Mouse (Mus musculus) thymus, postnatal 36 days (tissue): ENCODE results near the gene Msantd2.

Source experiments
- DNase-seq, 2 experiments: peaks; one replicate each; pipeline ENCODE4 v3.0.0; 2022; ENCODE audit warnings: mixed read lengths in 2 of 2

Msantd2 gene

DNA sequence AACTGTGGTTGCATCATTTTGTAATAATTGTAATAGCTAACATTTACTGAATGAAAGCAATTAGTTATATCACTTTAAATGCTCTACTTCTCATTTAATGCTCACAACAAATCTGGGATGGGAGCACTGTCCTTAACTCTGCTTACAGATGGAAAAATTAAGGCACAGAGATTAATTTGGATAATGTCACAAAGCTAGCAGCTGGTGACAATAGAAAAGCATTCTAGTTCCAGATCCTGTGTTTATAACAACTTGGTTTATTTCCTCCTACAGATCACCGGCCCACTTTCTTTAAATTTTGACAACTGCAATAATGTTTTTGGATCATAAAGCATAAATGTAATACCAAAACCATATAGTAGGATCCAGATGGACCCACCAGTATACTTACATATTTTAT lies 16.9 kb downstream of the Msantd2 start:
- DNase-seq = no peak

DNA sequence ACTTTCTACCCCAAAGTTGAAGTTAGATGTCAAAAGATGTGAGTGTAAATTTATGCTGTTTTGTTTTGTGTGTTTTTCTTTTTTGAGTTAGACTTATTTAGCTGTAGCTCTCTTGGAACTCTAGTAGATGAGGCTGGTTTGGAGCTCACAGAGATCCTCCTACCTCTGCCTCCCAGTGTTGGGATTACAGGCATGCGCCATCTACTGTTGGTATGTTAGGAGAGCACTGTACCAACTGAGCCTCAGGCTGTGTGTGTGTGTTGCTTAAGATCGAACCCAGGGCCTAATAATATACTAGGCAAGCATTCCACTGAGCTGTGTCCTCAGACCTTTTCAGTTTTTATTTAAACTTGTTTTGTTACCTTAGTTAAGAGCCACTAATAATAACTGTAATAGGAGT lies 23.0 kb downstream of the Msantd2 start:
- DNase-seq = no peak

DNA sequence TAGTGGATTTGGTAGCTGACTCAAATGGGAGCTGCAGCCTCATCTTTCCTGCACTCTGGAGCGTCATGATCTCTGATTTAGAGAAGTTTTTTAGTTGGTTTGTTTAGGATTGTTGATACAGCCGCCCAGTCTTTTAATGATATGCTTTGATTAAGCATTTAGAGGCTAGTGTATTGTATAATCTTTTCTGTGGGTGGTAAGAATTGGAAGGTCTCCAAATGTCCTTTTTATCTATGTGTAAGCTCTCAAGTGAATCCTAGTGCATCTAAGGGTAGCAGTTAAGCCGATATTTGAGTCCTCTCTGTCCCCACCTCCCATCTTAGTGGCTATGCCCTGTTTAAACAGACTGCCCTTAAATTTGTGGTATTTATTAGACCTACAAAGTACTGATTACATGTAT lies 25.3 kb downstream of the Msantd2 start:
- DNase-seq = no peak

DNA sequence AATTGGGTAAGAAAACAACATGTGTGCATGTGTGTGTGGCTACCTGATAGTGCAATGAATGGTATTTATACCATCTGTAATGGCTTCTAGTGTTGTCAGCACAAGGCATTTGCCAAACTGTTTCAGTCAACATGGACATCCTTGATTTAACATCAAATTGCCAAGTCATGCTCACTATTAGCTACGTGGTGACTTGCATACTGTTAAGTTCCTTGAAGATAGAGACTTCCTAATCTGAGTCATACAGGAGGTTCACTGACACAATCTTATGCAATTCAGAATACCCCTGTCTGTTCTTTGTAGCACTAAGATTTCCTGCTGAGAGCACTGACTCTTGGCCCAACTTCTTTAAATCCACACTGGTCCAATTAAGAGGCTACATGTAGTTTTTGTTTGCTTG lies 28.3 kb downstream of the Msantd2 start:
- DNase-seq = no peak

DNA sequence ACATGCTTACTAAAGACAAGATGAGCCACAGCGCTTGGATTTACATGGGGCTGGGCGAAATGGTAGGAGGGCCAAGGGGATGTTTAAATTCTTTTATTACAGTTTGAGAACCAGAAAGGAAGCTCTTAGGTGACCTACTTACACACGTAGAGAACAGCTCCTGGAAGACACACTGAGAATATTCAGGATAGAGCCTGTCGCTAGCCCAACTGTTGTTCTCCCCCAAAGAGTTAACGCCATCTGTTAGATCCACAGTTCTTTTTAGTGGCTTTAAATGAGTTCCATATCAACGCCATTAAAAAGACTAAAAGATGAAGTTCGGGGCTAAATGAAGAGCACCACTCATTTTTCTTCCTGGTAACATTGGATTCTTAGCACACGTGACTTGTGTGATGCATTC lies 29.9 kb downstream of the Msantd2 start:
- no peak for DNase-seq

DNA sequence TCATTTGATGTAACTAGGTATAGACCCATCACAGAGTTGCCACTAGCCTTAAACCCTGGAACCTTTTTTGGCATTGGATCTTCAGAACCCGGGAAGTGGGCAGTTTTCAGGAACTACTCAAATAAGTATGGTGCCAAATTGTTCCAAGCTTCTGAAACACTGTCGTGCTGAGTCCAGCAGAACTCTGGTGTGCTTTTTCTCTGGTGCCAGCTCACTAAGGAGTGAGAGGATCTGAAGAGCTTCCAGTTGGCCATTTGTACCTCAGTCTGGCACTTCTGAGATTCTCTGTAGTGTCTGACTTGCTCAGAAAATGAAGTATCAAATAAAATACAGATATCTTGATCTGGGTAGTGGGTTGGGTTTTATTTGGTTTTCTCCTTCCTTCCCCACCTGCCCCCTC lies 30.9 kb downstream of the Msantd2 start:
- no peak for DNase-seq

DNA sequence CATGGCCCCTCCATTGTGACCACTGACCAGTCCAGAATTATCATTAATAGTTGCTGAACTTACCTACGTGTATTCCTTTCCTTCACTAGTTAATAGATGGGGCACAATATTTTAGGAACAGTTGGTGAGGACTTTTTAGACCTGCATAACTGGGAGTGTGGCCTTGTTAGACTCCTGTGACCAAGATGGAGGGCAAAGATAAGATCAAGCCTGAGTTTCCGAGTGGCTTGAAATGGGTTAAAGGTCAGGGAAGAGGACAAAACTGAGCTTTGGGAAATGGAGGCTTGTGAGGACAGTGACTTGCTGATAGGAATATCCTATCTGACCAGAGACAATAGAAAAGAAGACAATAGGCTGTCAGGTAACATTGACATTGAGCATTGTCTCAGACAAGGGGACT lies 36.3 kb downstream of the Msantd2 start:
- no peak for DNase-seq

DNA sequence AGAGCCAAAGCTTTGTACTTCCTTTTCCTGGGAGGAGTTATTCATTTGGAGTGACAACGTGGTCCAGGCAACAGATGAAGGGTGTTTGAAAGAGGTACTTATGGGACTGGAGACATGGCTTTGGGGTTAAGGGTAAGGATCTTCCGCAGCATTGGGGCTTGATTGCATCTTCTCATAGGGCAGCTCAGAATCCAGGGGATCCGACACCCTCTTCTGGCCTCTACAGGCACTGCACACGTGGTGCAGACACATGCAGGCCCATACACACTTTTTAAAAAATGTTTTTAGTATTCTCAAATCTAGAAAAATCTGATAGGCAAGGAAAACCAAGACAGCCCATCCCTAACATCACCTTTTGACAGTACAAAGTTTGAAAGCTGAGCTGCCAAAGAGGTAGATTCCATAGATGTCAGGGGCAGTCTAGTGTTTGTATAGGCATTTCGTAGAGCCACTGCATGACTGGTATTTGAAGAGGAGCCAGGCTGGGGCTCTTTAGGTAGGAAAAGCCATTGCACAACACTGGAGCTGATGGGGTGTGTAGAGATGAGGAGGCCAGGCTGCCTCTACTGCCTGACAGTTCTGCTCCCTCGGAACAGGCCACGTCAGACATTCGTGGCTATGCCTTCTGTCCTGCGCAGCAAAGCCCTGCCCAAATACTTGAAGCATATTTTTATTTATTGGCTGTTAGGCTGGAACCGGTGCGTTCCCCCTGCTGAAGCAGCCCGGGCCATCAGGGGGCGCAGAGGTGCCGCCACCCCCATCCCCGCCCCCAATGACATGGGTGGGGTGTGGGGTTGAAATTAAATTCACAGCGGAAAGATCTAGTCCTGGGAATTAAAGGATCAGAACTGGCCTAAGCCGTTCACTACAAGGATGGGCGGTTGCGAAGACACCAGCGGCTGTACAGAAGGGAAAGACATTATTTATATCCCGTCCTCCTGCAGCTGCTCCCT lies 37.6 kb downstream of the Msantd2 start:
- DNase-seq = no peak

DNA sequence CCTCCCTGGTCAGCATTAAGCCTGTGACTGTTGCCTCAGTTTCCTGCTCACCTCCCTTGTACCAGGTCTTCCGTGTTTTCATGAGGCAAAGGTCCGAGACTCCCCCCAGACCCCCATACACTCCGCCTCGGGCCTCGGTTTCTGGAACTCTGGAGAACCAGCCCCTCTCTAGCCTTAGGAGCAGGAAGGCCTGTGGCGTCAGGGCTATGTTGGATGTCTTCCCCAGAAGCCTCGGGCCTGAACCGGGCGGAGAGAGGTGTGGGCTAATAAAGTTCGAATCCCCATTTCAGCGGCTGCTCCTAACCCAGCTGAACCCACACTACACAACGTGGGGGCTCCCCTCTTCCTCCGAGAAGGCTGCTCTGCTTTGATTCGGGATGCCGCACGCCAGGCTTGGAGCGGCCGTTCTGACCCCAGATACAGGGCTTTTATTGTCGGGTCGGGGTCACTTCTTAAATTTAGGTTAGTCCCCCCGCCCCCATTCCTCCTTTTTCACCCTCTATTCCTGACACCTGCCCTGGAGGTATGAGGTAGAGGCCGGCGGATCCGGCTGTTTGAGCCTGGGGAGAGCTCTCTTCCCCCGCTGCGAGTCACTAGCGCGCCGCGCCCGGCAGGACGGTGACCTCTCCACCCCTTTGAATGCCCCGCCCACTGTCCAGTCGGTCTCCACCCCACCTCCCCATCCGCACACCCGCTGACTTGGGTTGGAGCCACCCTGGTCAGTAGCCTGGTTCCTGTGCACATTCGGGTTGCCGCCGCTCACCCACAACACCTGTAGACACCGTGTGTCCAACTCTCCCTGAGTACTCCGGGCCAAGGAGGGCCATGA lies 38.5 kb downstream of the Msantd2 start, which contains the start of gene Esam:
Esam (plus strand) TSS at position 683 of the 829 bp plus-strand sequence.
- DNase-seq = peak in 1 of 2 experiments; percentile 14

DNA sequence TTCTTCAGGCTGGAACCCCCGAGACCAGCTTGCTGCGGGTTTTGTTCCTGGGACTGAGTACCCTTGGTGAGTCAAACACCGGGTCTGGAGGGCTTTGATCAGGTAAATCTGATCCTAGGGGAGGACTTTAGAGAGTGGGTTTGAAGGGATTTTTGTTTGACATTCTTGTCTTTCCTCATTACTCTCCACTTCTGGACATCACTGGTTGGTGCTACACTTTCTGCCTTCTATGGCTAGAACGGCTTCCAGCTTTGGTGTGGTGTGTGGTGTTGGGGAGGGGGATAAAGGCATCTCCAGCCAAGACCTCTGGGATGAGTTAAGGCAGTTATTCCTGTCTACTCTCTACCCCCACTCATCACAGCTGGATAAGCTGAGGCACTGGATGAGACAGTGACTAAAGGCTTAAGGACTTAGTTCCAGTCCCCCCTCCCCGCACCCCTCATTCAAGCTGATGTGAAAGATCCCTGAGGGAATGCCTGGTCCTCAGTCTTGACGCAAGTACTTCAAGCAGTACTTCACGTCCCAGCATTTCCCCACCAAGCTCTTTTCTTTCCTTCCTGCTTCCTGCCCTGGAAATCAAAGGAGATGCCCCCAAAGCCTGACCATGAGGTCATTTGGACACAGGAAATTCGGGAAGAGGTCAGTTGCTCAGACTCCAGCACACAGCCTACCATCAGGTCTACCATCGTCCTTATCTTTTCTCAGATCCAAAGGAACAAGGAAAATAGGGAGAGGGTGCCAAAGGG lies 39.3 kb downstream of the Msantd2 start:
- DNase-seq = no peak

DNA sequence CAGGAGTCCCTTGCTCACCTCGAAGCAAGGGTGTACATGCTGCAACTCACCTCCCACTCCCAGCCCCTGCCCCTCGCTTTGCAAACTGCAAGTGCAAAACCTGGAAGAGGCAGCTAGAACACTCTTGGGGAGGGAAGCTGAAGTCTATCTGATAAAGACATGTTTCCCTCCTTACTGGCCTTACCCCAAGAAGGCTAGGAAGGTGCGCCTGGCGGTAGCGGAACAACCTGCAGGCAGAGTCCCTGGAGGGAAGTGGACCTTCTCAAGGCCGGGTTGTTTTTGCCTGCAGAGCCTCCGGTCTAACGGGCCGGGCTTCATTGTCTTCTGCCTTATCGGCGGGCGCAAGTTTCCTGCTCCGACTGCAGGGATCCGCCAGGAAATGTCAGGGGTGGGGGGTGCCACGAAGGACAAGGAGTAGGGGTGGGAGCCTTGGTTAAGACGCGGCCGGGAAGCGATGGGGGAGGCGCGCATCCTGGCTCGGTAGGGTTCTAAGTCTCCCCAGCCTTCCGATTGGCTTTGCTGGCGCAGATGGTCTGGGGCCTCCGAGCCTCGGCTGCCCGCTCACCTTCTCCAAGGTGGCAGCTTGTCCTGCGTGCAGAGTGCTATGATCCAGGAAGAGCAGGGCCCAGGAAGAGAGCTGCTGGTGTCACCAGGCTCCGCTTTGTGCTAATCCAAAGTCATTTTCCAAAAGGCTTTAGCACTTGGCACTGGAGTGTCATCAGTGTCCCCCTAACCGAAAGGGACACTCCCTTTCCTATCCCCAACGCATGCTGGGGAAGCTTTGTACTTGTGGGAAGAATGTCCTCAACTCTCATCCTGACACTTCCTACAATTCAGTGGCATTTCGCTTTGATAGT lies 41.1 kb downstream of the Msantd2 start:
- no peak for DNase-seq

DNA sequence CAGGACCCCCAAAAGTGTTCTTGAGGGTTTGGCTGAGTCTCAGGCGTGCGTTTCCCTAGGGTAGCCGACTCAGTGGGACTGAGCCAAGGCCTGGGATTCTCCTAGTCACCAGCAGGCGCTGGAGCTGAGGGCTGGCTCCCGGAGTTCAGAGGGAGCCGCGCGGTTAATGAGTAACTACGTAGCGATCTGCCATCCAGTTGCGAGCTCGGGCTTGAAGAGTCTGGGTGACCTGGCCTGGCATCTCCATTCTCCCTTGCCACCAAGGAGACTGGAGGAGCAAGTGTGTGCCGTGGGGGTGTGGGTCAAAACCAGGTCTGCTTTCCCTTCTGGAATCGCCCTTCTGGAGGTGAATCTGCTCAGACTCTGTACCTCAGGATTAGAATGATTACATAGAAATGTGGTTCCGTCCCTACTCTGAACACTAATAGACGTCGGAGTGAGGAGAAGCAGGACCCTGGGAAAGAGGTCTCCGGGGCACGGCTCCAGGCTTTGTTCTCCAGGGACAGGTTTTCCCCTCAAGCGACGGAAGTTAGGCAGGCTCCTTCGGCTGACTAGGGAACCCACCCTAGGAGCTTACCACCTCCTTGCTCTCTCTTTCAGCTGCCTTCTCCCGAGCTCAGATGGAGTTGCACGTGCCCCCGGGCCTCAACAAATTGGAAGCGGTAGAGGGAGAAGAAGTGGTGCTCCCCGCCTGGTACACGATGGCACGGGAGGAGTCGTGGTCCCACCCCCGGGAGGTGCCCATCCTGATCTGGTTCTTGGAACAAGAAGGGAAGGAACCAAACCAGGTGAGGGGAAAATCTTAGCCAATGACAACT lies 42.0 kb downstream of the Msantd2 start:
- no peak for DNase-seq

DNA sequence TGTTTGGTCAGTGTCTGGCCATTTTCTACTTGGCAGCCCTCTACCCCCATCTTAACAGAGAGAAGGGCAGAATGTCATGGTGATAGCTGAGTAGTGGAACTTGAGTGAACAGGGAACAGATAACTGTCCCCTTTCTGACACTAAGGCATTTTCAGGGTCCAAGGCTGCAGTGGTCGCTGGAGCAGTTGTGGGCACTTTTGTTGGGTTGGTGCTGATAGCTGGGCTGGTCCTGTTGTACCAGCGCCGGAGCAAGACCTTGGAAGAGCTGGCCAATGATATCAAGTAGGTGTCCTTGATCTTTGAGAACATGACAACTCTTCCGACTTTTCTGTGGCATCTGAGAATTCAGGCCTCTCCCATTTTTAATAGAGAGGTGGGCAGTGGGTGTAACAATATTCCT lies 47.7 kb downstream of the Msantd2 start:
- no peak for DNase-seq

DNA sequence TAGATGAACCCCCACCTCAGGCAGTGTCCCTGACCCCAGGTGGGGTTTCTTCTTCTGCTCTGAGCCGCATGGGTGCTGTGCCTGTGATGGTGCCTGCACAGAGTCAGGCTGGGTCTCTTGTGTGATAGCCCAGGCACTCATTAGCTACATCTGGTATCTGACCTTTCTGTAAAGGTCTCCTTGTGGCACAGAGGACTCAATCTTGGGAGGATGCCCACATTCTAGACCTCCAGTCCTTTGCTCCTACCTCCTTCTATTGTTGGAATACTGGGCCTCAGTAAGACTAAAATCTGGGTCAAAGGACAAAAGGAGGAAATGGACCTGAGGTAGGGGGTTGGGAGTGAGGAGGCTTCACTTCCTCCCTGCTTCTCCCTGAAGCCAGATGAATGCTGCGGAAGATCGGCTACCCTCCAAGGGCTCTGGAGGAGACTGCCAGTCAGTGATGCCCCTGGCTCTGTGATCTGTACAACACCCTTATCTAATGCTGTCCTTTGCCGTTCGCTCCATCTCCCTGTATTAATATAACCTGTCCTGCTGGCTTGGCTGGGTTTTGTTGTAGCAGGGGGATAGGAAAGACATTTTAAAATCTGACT lies 48.6 kb downstream of the Msantd2 start:
- no peak for DNase-seq

DNA sequence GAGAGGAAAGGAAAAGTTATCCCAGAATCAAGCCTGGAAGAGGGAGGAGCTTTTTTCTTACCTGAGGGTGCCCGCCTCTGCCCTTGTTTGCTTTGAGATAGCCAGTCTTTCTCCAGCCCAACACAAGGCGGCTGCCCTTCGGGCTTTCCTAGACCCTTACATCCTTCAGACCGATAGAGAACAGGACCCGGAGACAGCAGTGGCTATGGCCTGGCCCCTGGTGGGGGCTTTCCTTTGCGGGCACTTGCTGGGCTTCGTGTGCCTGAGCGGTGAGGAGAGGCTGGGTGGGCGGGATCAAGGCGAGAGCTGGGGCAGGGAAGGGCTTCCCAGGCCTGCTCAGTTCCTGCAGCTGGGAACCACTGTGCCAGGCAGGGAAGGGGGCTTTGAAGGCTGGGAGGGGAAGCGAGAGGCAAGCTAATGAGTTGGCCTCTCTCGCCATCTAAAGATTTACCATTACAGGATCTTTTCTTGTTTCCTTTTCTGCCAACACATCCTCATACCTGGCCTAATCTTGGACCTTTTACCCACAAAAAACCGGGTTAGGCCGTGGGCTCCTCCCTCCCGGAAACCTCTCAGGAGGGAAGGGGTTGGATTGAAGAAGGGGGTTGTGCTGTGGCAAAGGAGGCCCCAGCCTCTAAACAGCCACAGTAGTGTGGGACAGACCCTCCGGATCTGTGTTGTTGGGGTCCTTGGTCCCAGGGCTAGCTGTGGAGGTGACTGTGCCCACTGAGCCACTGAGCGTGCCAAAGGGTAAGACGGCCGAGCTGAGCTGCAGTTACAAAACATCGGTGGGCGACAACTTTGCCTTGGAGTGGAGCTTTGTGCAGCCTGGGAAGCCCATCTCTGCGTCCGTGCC lies 50.3 kb downstream of the Msantd2 start, which contains the start of gene Vsig2:
Vsig2 (plus strand) TSS at position 86 of the 856 bp plus-strand sequence.
- DNase-seq = no peak

DNA sequence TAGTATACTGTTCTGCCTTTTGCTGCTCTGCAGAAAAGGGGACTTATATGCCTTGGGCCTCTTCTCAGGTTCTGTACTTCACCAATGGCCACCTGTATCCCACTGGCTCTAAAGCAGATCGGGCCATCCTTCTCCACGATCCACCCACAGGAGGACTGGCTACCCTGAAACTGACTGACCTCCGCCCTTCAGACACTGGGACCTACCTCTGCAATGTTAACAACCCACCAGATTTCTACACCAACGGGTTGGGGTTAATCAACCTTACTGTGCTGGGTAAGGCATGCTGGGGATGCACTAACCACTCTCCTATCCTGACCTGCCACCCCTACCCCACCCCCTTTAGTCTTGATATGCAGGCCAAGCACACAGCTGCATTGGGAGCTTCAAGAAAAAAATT lies 51.1 kb downstream of the Msantd2 start:
- DNase-seq = no peak

DNA sequence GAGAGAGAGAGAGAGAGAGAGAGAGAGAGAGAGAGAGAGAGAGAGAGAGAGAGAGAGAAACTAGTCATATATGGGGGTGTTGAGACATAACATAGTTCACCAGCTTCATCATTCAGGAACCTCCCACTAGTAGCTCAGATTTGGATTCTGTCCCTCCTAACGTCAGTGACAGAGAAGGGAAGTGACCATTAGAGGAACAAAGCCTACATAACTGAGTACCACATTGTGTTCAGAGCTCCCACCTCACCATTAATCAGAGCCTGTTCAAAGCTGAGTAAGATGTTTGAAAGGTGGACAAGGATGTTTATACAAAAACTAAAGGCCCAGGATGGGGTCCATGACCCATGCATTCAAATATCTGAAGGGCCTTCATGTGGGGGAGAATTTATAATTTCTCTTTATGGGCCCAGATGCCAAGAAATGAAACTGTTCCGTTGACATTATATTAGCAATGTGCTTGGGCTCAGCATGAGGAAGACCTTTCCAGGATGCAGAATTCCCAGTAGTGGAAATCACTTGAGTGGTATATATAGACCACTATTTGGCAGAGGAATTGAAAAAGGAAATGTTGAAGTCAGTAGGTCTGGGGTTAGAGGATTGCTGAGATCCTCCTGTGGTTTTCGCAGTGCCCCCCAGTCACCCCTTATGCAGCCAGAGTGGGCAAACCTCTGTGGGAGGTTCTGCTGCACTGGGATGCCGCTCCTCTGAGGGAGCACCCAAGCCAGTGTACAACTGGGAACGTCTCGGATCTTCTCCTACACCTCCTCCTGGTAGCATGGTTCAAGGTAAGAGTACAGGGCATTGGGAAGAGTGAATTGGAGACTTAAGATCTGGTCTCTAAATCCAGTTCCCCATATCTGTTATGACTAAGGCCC lies 51.8 kb downstream of the Msantd2 start:
- no peak for DNase-seq

DNA sequence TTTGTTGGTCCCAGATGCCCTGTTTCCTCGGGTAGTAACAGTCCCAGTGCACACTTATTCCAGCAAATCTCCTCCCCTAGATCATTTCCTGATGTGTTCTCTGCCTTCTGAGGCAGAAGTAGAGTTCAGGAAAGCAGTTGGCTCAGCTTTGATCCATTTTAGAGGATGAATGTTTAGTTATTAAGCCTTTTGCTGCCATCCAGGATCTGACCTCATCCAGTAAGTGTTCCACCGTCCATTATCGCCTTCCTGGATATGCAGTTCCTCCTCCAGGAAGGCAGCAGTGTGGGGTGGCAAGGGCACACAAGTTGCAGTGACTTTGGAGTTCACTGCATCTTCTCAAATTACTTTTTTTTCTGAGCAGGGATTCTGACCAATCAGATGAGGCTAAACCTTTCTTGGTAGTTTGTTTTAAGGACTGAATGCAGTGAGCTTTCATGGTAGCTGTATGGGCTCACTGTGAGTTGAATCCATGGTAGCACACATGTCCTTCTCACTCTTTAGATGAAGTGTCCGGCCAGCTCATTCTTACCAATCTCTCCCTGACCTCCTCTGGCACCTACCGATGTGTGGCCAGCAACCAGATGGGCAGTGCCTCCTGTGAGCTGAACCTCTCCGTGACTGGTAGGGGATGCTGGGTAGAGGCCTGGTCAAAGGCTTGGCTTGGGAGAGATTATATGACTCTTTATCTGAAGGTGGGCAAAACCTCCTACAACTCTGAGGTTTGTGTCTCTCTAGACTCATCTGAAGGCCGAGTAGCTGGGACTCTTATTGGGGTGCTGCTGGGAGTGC lies 52.9 kb downstream of the Msantd2 start:
- DNase-seq = no peak
